Mouse (Mus musculus) urinary bladder, adult 2 months (tissue): Measurements from ENCODE around the gene Stom. TPM values are rescaled to one million over a fixed set of nuclear protein-coding genes. Genes with fewer than 3 reads are reported as not detected.

Source experiments
- DNase-seq: peaks from one replicate; pipeline ENCODE4 v3.0.0; 2022; ENCODE audit warnings: low spot score
- polyA plus RNA-seq: library from polyadenylated mRNA; depleted of rRNA; stranded (reverse); fragments of >200 nt; gene quantifications from 2 replicates; pipeline ENCODE4 v1.2.3, GENCODE M21; 2012; rRNA removed

Stom gene
- polyA plus RNA-seq, 1 experiment: 67.9 TPM

GRCm38 (mm10) chr2:35273536-35273935, 63.2 kb downstream of the Stom start:
- no peak for DNase-seq

- DNase-seq: no peak
Observed at GRCm38 (mm10) chr2:35272881-35273280, 63.9 kb downstream of the Stom start.

- no peak for DNase-seq
Observed at GRCm38 (mm10) chr2:35271817-35272216, 65.0 kb downstream of the Stom start.

DNA sequence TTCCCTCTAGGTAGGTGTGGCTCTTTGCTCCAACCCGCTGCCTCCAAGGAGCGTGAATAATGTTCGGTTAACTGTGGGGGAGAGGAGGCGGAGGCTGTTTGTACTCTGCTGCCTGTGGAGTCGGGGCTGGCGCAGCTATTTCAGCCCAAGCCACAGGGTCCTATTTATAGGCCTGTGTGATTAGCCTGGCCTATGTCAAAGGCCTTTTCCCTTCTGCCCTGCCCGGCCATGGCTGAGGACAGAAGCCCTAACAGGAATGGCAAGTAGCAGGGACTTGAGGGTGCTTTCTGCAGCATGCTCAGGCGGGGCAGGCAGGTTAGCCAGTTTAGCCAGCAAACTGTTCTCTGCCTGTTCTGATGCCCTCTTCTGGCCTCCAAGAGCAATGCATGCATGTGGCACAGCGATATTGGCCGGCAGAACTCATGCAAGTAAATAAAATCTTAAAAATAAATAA, 66.2 kb downstream of the Stom start:
- no peak for DNase-seq

GRCm38 (mm10) chr2:35269716-35270260, 67.0 kb downstream of the Stom start:
- no peak for DNase-seq

- no peak for DNase-seq
Observed at GRCm38 (mm10) chr2:35269136-35269535, 67.6 kb downstream of the Stom start.

DNA sequence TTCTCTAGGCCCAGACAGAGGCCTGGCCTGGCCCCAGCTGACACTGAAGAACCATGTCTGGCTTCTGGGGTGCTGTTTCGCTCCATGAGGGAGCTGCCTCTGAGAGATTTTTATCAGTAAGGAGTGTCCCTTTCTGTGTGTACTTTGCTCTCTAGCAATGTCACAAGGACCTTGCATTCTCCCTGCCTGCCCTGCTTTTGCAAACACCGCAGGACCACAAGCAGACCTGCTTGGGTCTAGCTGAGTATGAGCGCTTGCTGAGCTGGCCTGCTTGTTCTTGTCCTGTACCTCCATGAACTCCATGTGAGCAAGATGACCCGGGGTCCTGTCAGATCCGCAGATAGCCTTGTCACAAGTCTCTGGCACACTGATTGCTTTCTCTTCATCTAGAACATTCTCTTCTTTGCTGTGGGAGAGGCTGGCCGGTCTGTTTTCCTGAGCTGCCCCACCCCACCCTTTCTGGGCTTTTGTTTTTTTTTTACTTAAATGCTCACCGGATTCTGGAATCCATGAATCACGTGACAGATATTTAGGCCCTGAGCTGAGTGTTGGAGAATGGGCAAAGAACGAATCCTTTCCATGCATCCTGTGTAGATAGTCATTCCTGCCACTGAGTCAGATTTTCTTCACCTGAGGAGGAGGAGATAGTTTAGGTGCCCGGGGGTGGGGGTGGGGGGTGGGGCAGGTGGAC, 68.8 kb downstream of the Stom start:
- DNase-seq: no peak

- DNase-seq: no peak
Observed at GRCm38 (mm10) chr2:35267156-35267875, 69.5 kb downstream of the Stom start.

GRCm38 (mm10) chr2:35266251-35266905, 70.4 kb downstream of the Stom start:
- no peak for DNase-seq

GRCm38 (mm10) chr2:35265775-35266174, 71.0 kb downstream of the Stom start:
- DNase-seq: no peak

DNA sequence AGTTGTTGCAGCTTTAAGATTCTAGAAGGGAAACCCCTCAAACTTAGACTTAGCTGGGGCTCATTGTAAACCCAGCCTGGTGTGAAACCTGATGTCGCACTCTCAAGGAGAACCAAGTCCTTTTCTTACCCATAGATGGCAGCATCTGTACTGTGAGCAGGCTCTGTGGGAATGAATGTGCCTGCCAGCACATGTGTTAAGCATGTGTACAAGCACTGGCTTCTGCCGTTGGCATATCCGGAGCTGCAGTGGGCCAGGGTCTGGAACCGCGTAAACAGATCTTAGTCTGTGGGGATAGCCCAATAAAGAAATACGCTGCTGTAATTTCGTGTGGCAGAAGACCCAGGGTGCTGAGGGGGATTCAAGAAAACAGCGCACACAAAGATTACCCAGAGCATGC, 71.5 kb downstream of the Stom start:
- DNase-seq: no peak

DNA sequence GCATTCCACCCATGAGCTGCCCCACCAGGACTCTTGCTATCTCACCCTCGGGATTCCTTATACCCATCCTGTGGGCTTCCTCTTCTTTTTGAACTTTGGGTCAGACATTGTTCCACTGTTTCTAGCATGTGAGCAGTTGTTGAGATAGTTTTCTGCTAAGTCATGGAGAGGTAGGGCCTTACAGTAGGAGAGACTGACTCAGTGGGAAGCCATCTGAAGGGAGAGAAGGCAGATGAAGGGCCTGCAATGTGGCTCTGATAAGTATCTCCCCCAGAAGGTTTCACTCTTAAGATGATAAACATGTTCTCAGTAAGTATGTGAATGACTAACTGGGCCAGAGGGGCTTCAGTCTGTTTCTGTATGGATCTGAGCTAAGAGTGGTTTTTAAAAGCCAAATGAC, 72.7 kb downstream of the Stom start:
- no peak for DNase-seq

Other genes with a start within 250 kb of the Stom start
- 1.0 and 1.4 TPM in 2 replicates for gene AI182371, start 235.4 kb downstream of the Stom start, polyA plus RNA-seq
- 20.8 and 23.7 TPM in 2 replicates for gene Cntrl, start 227.5 kb downstream of the Stom start, polyA plus RNA-seq
- 132 and 145 TPM in 2 replicates for gene Rab14, start 135.9 kb downstream of the Stom start, polyA plus RNA-seq
- 4,184 and 4,255 TPM in 2 replicates for gene Gsn, start 80.6 kb downstream of the Stom start, polyA plus RNA-seq
- gene 4930568D16Rik, start 30.8 kb upstream of the Stom start, polyA plus RNA-seq: not detected in 2 replicates
- not detected in 2 replicates for gene 4930402F06Rik, start 60.2 kb upstream of the Stom start, polyA plus RNA-seq
- gene Ggta1, start 126.3 kb upstream of the Stom start, polyA plus RNA-seq: 16.5 and 17.1 TPM in 2 replicates
- 65.2 and 77.8 TPM in 2 replicates for gene Dab2ip, start 221.3 kb upstream of the Stom start, polyA plus RNA-seq